ENCODE assay signal across 33 mouse cellular contexts in the genomic region with DNA sequence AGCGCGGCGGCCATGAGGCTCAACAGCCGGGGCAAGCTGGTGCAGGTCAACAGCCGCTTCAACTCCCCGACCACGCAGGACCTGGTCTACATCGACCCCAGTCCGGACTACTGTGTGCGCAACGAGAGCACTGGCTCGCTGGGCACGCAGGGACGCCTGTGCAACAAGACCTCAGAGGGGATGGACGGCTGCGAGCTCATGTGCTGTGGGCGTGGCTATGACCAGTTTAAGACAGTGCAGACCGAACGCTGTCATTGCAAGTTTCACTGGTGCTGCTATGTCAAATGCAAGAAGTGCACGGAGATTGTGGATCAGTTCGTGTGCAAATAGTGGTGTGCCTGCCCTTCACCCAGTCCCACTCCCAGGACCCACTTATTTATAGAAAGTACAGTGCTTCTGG. TPM values are rescaled to one million over a fixed set of nuclear protein-coding genes. Genes with fewer than 3 reads are reported as not detected.
DNase-seq lines count a peak whose midpoint lies in the region; ATAC-seq and TF ChIP-seq lines count a peak whose summit lies in the region.
"Had no signal": no experiment of that assay in that cellular context is flagged by ENCODE, and none has a peak within 500 bp of the region (broad histone marks: within the 10 kb centered on the region; RNA-seq: fewer than 3 reads in every experiment).

No protein-coding gene starts in this region.

- no peaks in the 10 kb centered on the region for H3K9me3 ChIP-seq in limb, embryonic 12.5 days
- H3K9me3 ChIP-seq in limb, embryonic 10.5 days (replicated peaks) = no peaks in the 10 kb centered on the region
- H3K9me3 ChIP-seq in E14TG2a.4 (ENCODE audit: low read length) (no peaks in the 10 kb centered on the region), ES-E14 (ENCODE audit: control insufficient read depth, insufficient read depth, low read depth, low read length) (no peaks in the 10 kb centered on the region)
- no peaks in the 10 kb centered on the region for H3K9me3 ChIP-seq in limb, embryonic 13.5 days
- H3K9me3 ChIP-seq: heart, embryonic 12.5 days; hindbrain, embryonic 13.5 days; limb, embryonic 15.5 days; liver, embryonic 13.5 days; midbrain, embryonic 10.5 days; neural tube, embryonic 13.5 days had no signal

- peaks cover 39% of the 10 kb centered on the region for H3K4me1 ChIP-seq in limb, embryonic 12.5 days (replicated peaks)
- peaks cover 14% of the 10 kb centered on the region for H3K4me1 ChIP-seq in limb, embryonic 10.5 days
- H3K4me1 ChIP-seq in E14TG2a.4 (replicated peaks; ENCODE audit: low read depth, low read length) (peaks cover 34% of the 10 kb centered on the region), ES-E14 (ENCODE audit: control insufficient read depth in 2 of 2, insufficient read depth in 2 of 2, low read length in 2 of 2, poor library complexity in 1 of 2) (peaks cover 0 to 5% of the 10 kb centered on the region in 2 experiments; a peak in 1 of 4 replicates)
- peaks cover 55% of the 10 kb centered on the region for H3K4me1 ChIP-seq in limb, embryonic 13.5 days
- H3K4me1 ChIP-seq: liver, embryonic 13.5 days; neural tube, embryonic 13.5 days had no signal

- TF ChIP-seq CTCF in E14TG2a.4 (conservative IDR thresholded peaks at IDR 0.05; ENCODE audit: low read length) = no peak

- 78% methylated on average over 21 of the region's 21 CpGs for WGBS in limb, embryonic 12.5 days
- 82% methylated on average over 21 of the region's 21 CpGs for WGBS in limb, embryonic 10.5 days
- WGBS in limb, embryonic 13.5 days = 74% methylated on average over 21 of the region's 21 CpGs

- H3K9ac ChIP-seq in limb, embryonic 12.5 days (replicated peaks) = no peak overlapping the region
- peak overlapping the region; percentile 34; the same call in 1 of the 2 replicates for H3K9ac ChIP-seq in ES-E14 (ENCODE audit: insufficient read depth, low read depth, low read length, poor library complexity, severe bottlenecking)
- no peak overlapping the region for H3K9ac ChIP-seq in limb, embryonic 13.5 days
- H3K9ac ChIP-seq: heart, embryonic 12.5 days; hindbrain, embryonic 13.5 days; limb, embryonic 15.5 days; liver, embryonic 13.5 days; neural tube, embryonic 13.5 days had no signal

- peak overlapping the region; percentile 12; the same call in 1 of the 2 replicates for H3K27ac ChIP-seq in limb, embryonic 12.5 days
- H3K27ac ChIP-seq in limb, embryonic 10.5 days = no peak overlapping the region
- no peak overlapping the region for H3K27ac ChIP-seq in ES-E14 (ENCODE audit: insufficient read depth, low read depth, low read length, poor library complexity, severe bottlenecking)
- peak overlapping the region; percentile 40; the same call in 1 of the 2 replicates for H3K27ac ChIP-seq in limb, embryonic 13.5 days
- H3K27ac ChIP-seq: hindbrain, embryonic 13.5 days; kidney, postnatal 0 days; limb, embryonic 15.5 days; liver, embryonic 13.5 days; macrophage; midbrain, embryonic 10.5 days; neural tube, embryonic 13.5 days had no signal

- no peak overlapping the region for H3K4me2 ChIP-seq in limb, embryonic 12.5 days
- no peak overlapping the region for H3K4me2 ChIP-seq in limb, embryonic 13.5 days (replicated peaks)
- H3K4me2 ChIP-seq: heart, embryonic 12.5 days; hindbrain, embryonic 13.5 days; limb, embryonic 15.5 days; liver, embryonic 13.5 days; neural tube, embryonic 13.5 days had no signal

- no peak overlapping the region for H3K4me3 ChIP-seq in limb, embryonic 12.5 days (replicated peaks)
- H3K4me3 ChIP-seq in limb, embryonic 10.5 days = no peak overlapping the region
- H3K4me3 ChIP-seq in E14TG2a.4 (replicated peaks; ENCODE audit: low read length) (peak overlapping the region; percentile 67), ES-E14 (ENCODE audit: insufficient read depth in 1 of 2, low read depth in 1 of 2, low read length in 2 of 2, poor library complexity in 1 of 2, severe bottlenecking in 1 of 2) (peak overlapping the region; percentile 52 to 65)
- H3K4me3 ChIP-seq in limb, embryonic 13.5 days = no peak overlapping the region
- H3K4me3 ChIP-seq: heart, embryonic 12.5 days; hindbrain, embryonic 13.5 days; limb, embryonic 15.5 days; liver, embryonic 13.5 days; midbrain, embryonic 10.5 days; myocyte; neural tube, embryonic 13.5 days had no signal

- no peaks in the 10 kb centered on the region for H3K27me3 ChIP-seq in limb, embryonic 12.5 days
- no peaks in the 10 kb centered on the region for H3K27me3 ChIP-seq in limb, embryonic 10.5 days (ENCODE audit: low read depth, poor library complexity, severe bottlenecking)
- H3K27me3 ChIP-seq in E14TG2a.4 (ENCODE audit: insufficient read depth, low read length) = peaks cover 50% of the 10 kb centered on the region
- H3K27me3 ChIP-seq in limb, embryonic 13.5 days = no peaks in the 10 kb centered on the region
- H3K27me3 ChIP-seq: heart, embryonic 12.5 days; limb, embryonic 15.5 days; liver, embryonic 13.5 days; neural tube, embryonic 13.5 days; Patski had no signal

- DNase-seq in limb, embryonic 10.5 days (ENCODE audit: low spot score) = no peak
- no peak for DNase-seq in ES-E14 (ENCODE audit: low read depth, low spot score)
- DNase-seq in natural killer cell, adult 2 months (ENCODE audit: low spot score in 2 of 2) = no peak
- no peak for DNase-seq in layer of hippocampus, postnatal 10 days (ENCODE audit: low spot score in 2 of 2)
- DNase-seq: adrenal gland, postnatal 25 days; cerebellum, adult 11-12 months; cerebellum, postnatal 10 days; gastrocnemius, postnatal 14 days; heart, postnatal 4 days; kidney, adult 8-10 months; kidney, postnatal 4 days; liver, embryonic 13.5 days; lung, adult 2 months; lung, postnatal 10 days; thymus, adult 2 months; thymus, postnatal 36 days had no signal

- peaks cover 79% of the 10 kb centered on the region for H3K36me3 ChIP-seq in limb, embryonic 12.5 days
- H3K36me3 ChIP-seq in limb, embryonic 10.5 days = peaks cover 89% of the 10 kb centered on the region
- H3K36me3 ChIP-seq in E14TG2a.4 (ENCODE audit: insufficient read depth, low read length) (no peaks in the 10 kb centered on the region), ES-E14 (ENCODE audit: control insufficient read depth, insufficient read depth, low read length, poor library complexity, severe bottlenecking) (no peaks in the 10 kb centered on the region)
- H3K36me3 ChIP-seq in limb, embryonic 13.5 days = peaks cover 71% of the 10 kb centered on the region
- H3K36me3 ChIP-seq: liver, embryonic 13.5 days had no signal

- in situ Hi-C loops in ES-E14 (cut with MboI; ENCODE audit: low sequenced_read_pairs in 2 of 2, unreplicated experiment in 2 of 2) = loop anchor here in 1 of 2 experiments (25.0 kb wide), 2 partner anchors 585 to 710 kb away; no protein-coding TSS in a partner anchor

- ATAC-seq in limb, embryonic 12.5 days (ENCODE audit: insufficient number of reproducible peaks, insufficient read depth, low FRiP score, low TSS enrichment, low read depth) = no peak
- no peak for ATAC-seq in limb, embryonic 13.5 days (ENCODE audit: low FRiP score, low read depth)
- ATAC-seq: forebrain, embryonic 14.5 days; intestine, embryonic 16.5 days; midbrain, embryonic 16.5 days; Patski had no signal

TF ChIP-seq in ES-E14, 5 proteins besides CTCF, POLR2A, EP300 and RAD21:
- TF ChIP-seq ZC3H11A (IDR thresholded peaks at IDR 0.05; ENCODE audit: borderline replicate concordance, low read depth, low read length) = no peak
- no peak for TF ChIP-seq HCFC1 (IDR thresholded peaks at IDR 0.05; ENCODE audit: borderline replicate concordance, insufficient read depth, low read length)
- TF ChIP-seq ZNF384 (IDR thresholded peaks at IDR 0.05; ENCODE audit: low read depth, low read length) = no peak
- no peak for TF ChIP-seq CHD2 (IDR thresholded peaks at IDR 0.05; ENCODE audit: low read depth, low read length)
- TF ChIP-seq MAFK (IDR thresholded peaks at IDR 0.05; ENCODE audit: insufficient read depth, low read depth, low read length) = no peak

RNA-seq across cellular contexts. Expression of a gene that starts 18.1 kb away (rescaled TPM):
- polyA plus RNA-seq in limb, embryonic 12.5 days (2016; fragmentation: Nextera tagmentation; extraction: Ambion mirVana) = 189 and 199 TPM in 2 replicates
- 64.8 and 91.9 TPM in 2 replicates for polyA plus RNA-seq in limb, embryonic 10.5 days (2016; fragmentation: Nextera tagmentation; extraction: Ambion mirVana)
- total RNA-seq in ES-E14 (2012; rRNA removed) = 4.0 and 4.9 TPM in 2 replicates
- 137 and 154 TPM in 2 replicates for polyA plus RNA-seq in limb, embryonic 13.5 days (2015; fragmentation: Nextera tagmentation; extraction: Ambion mirVana)
- 10 to 100 TPM; 18.9 to 19.9 TPM for total RNA-seq in layer of hippocampus, postnatal 10 days (2021)
- total RNA-seq: granulocyte monocyte progenitor cell, adult 5-6 weeks; MEL had no signal
- polyA plus RNA-seq: macrophage had no signal

Comparison
In these comparisons a context has a peak if more than half of its experiments do, and no peak if none do; other contexts are left out.
1. H3K27ac ChIP-seq: peak in limb, embryonic 12.5 days (single experiment) and limb, embryonic 13.5 days (single experiment); none in limb, embryonic 10.5 days (single experiment) and ES-E14 (single experiment).
2. H3K4me3 ChIP-seq: peak in E14TG2a.4 (single experiment) and ES-E14 (2 of 2); none in limb, embryonic 12.5 days (single experiment), limb, embryonic 10.5 days (single experiment) and limb, embryonic 13.5 days (single experiment).